Mouse (Mus musculus) G1E (cell line): ENCODE measurements at regions not wholly inside any gene's neighbourhood (a gene's known extent, or its start where the extent isn't known, plus 50 kb on each side); places are given as distances from the start of the nearest gene placed in this dataset.

Source experiments
- CTCF ChIP-seq: IDR thresholded peaks from 2 replicates; pipeline ENCODE4 v1.5.1; 2012; ENCODE audit warnings: low read depth, low read length, inconsistent platforms, mixed read lengths
- GATA1 ChIP-seq: IDR thresholded peaks from 2 replicates; pipeline ENCODE4 v1.6.1; 2012; ENCODE audit warnings: borderline replicate concordance, low read length, inconsistent platforms, mixed read lengths
- POLR2AphosphoS5 ChIP-seq: IDR thresholded peaks from 2 replicates; pipeline ENCODE4 v1.6.1; 2012; ENCODE audit warnings: low read depth, low read length, inconsistent platforms; ENCODE audit not compliant: insufficient replicate concordance

- TF ChIP-seq POLR2AphosphoS5 (no peak), CTCF (no peak), GATA1 (no peak)
Observed at GRCm38 (mm10) chr17:73012954-73013353, 94.8 kb upstream of the Lclat1 start.
